Mouse (Mus musculus) layer of hippocampus, adult 9-10 months (tissue): ENCODE data around the gene 2810004N23Rik.
"Not testable (repeated sequence)": the region's sequence is repeated elsewhere in the genome, so short reads cannot be mapped to it uniquely, and the experiment has no call there.

Source experiments
- DNase-seq: peaks from one replicate; pipeline ENCODE4 v3.0.0; 2022; ENCODE audit warnings: low spot score

Gene 2810004N23Rik

GRCm38 (mm10) chr8:124866669-124867068 lies 3.7 kb upstream of the 2810004N23Rik start:
- DNase-seq, result no peak

GRCm38 (mm10) chr8:124863729-124864128 lies 809 bp upstream of the 2810004N23Rik start:
- no peak for DNase-seq

GRCm38 (mm10) chr8:124863163-124863677 lies 300 bp upstream of the 2810004N23Rik start:
- peak; percentile 9 for DNase-seq

- no peak for DNase-seq
Measured at GRCm38 (mm10) chr8:124860188-124860587, 2.7 kb downstream of the 2810004N23Rik start.

- no peak for DNase-seq
Measured at GRCm38 (mm10) chr8:124859466-124859865, 3.5 kb downstream of the 2810004N23Rik start.

- DNase-seq, result no peak
Measured at GRCm38 (mm10) chr8:124853511-124853910, 9.4 kb downstream of the 2810004N23Rik start.

GRCm38 (mm10) chr8:124845573-124845972 lies 17.3 kb downstream of the 2810004N23Rik start:
- no peak for DNase-seq

- no peak for DNase-seq
Measured at GRCm38 (mm10) chr8:124845131-124845530, 17.8 kb downstream of the 2810004N23Rik start.

GRCm38 (mm10) chr8:124842929-124843328 lies 20.0 kb downstream of the 2810004N23Rik start:
- not testable (repeated sequence) for DNase-seq

- no peak for DNase-seq
Measured at GRCm38 (mm10) chr8:124841775-124842174, 21.1 kb downstream of the 2810004N23Rik start.

- DNase-seq, result no peak
Measured at GRCm38 (mm10) chr8:124840900-124841299, 22.0 kb downstream of the 2810004N23Rik start.

GRCm38 (mm10) chr8:124839371-124839770 lies 23.5 kb downstream of the 2810004N23Rik start:
- no peak for DNase-seq

GRCm38 (mm10) chr8:124837956-124838355 lies 25.0 kb downstream of the 2810004N23Rik start:
- DNase-seq, result no peak

- no peak for DNase-seq
Measured at GRCm38 (mm10) chr8:124836907-124837306, 26.0 kb downstream of the 2810004N23Rik start.

- no peak for DNase-seq
Measured at GRCm38 (mm10) chr8:124836273-124836672, 26.6 kb downstream of the 2810004N23Rik start.

- no peak for DNase-seq
Measured at GRCm38 (mm10) chr8:124835848-124836247, 27.1 kb downstream of the 2810004N23Rik start.

GRCm38 (mm10) chr8:124833430-124834205 lies 29.3 kb downstream of the 2810004N23Rik start:
- no peak for DNase-seq

- no peak for DNase-seq
Measured at GRCm38 (mm10) chr8:124831941-124832340, 31.0 kb downstream of the 2810004N23Rik start.

GRCm38 (mm10) chr8:124831531-124831930 lies 31.4 kb downstream of the 2810004N23Rik start:
- no peak for DNase-seq

GRCm38 (mm10) chr8:124830050-124830449 lies 32.9 kb downstream of the 2810004N23Rik start:
- no peak for DNase-seq

- no peak for DNase-seq
Measured at GRCm38 (mm10) chr8:124828561-124829240, 34.2 kb downstream of the 2810004N23Rik start.

- peak; percentile 30 for DNase-seq
Measured at GRCm38 (mm10) chr8:124827387-124827786, 35.5 kb downstream of the 2810004N23Rik start.

GRCm38 (mm10) chr8:124826658-124827057 lies 36.3 kb downstream of the 2810004N23Rik start:
- DNase-seq, result no peak
